Mouse (Mus musculus) ES-Bruce4 (cell line): ENCODE measurements around the gene Camta1.

Source experiments
- CTCF ChIP-seq: IDR thresholded peaks from one replicate; pipeline ENCODE4 v1.8.1; 2011; ENCODE audit warnings: low read depth, low read length
- EP300 ChIP-seq: IDR thresholded peaks from 2 replicates; pipeline ENCODE4 v1.6.1; 2011; ENCODE audit warnings: low read depth, low read length; ENCODE audit not compliant: insufficient read depth
- POLR2A ChIP-seq: IDR thresholded peaks from one replicate; pipeline ENCODE4 v1.8.1; 2011; ENCODE audit warnings: low read length; ENCODE audit not compliant: insufficient read depth

GRCm38 (mm10) chr4:151139053-151139840, 722.4 kb downstream of the Camta1 start:
- no peak for TF ChIP-seq POLR2A
- peak; percentile 82 for TF ChIP-seq CTCF
- peak; percentile 65; the same call in 1 of the 2 replicates for TF ChIP-seq EP300
